Mouse (Mus musculus) liver, embryonic 18 days (tissue): ENCODE data around the gene Ipo9. TPM values are rescaled to one million over a fixed set of nuclear protein-coding genes. Genes with fewer than 3 reads are reported as not detected.

Experiments
- polyA plus RNA-seq: library from polyadenylated mRNA; depleted of rRNA; stranded (reverse); fragments of >200 nt; gene quantifications from 2 replicates; pipeline ENCODE4 v1.2.3, GENCODE M21; 2012; rRNA removed

The Ipo9 gene
- 16.4 and 16.6 TPM in 2 replicates for polyA plus RNA-seq

GRCm38 (mm10) chr1:135429901-135430668 lies at the start of gene Ipo9:
Gene Ipo9, minus strand, starts transcription at chr1:135430499.

GRCm38 (mm10) chr1:135374868-135375581 lies 55.3 kb downstream of the Ipo9 start, which contains the start of gene Shisa4:
Gene Shisa4, minus strand, starts transcription at chr1:135375237.

Other genes starting within 250 kb of the Ipo9 start
- 0.70 and 0.71 TPM in 2 replicates for gene Elf3, start 171.9 kb downstream of the Ipo9 start, polyA plus RNA-seq
- gene Rnpep, start 146.4 kb downstream of the Ipo9 start, polyA plus RNA-seq = 11.3 and 12.4 TPM in 2 replicates
- 23.3 and 24.1 TPM in 2 replicates for gene Timm17a, start 116.7 kb downstream of the Ipo9 start, polyA plus RNA-seq
- 0.30 and 0.44 TPM in 2 replicates for gene Lmod1, start 105.7 kb downstream of the Ipo9 start, polyA plus RNA-seq
- gene Shisa4, start 55.3 kb downstream of the Ipo9 start, polyA plus RNA-seq = 0.53 and 0.78 TPM in 2 replicates
- gene Nav1, start 176.8 kb upstream of the Ipo9 start, polyA plus RNA-seq = 1.1 and 1.6 TPM in 2 replicates